Mouse (Mus musculus): ENCODE data around the gene Pik3r2. TPM values are rescaled to one million over a fixed set of nuclear protein-coding genes. Genes with fewer than 3 reads are reported as not detected.
A peak's percentile ranks its signal among the peaks of the same experiment; 100 is the strongest.

Gene Pik3r2
- total and polyA plus RNA-seq, 3 experiments, result 23.7 to 37.8 TPM; not detected in 1

DNA sequence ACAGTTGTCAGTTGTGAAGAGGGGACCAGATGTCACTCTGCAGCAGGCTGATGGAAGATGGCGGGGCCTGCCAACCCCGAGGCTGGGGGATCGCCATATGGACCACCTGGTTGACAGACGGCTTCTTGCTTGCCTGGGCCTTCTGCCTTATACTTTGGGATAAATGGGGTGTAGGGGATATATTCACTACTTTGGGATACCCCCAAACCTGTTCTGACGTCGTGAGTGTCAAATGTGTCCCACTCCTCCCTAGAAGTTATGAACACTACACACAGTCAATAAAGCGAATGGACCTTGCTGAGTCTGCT lies 18.3 kb downstream of the Pik3r2 start (continued):
- no peak for TF ChIP-seq JUND (IDR thresholded peaks at IDR 0.05; ENCODE audit: low read depth, low read length)

DNA sequence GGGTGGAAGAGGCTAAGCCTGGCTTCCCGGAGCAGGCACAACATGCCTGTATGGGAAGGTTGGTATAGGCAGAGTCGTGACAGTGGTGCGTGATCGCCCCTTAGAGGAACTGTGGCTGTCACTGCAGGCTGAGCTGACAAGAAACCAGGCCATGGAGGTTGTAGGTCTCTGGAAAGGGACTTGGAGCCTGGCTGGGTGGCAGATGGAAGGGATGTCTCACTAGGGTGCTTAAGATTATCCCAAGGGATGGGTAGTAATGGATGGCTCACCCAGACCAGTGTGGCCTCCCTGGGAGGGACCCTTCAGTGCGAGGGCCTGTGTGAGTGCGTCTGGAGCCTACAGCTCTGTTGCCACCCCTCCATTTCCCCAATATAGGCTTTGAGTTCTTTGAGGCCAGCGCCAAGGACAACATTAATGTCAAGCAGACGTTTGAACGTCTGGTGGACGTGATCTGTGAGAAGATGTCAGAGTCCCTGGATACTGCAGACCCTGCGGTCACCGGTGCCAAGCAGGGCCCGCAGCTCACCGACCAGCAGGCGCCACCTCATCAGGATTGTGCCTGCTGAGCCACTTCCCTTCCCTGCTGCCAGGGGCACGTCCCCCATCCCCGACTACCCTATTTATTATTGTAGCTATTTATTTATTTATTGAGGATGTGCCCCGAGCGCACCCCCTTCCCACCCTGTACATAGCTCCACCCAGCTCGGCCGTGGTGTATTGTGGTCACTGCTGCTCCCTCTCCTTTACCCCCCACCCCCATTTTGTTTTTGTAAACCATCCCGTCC lies 18.8 kb downstream of the Pik3r2 start:
- H3K9me3 ChIP-seq (replicated peaks; ENCODE audit: insufficient read depth, low read length), result no peaks in the 10 kb centered on the region
- no peak overlapping the region for H3K27ac ChIP-seq (ENCODE audit: control insufficient read depth, low read depth, low read length)
- TF ChIP-seq UBTF (IDR thresholded peaks at IDR 0.05; ENCODE audit: borderline replicate concordance, insufficient read depth, low read depth, low read length) (no peak), ZC3H11A (IDR thresholded peaks at IDR 0.05; ENCODE audit: low read depth, low read length) (0 out of 2 replicates have a peak, but pooled peaks have one; percentile 6), ZMIZ1 (IDR thresholded peaks at IDR 0.05; ENCODE audit: low read depth, low read length) (peak; percentile 56; the same call in 1 of the 2 replicates), CTCF (IDR thresholded peaks at IDR 0.05 in 2 of 3, conservative IDR thresholded peaks at IDR 0.05 in 1 of 3; ENCODE audit: control insufficient read depth in 1 of 3, insufficient read depth in 1 of 3, low read depth in 2 of 3, low read length in 3 of 3, poor library complexity in 1 of 3, severe bottlenecking in 1 of 3) (peak; percentile 47 to 56 (median 47)), CHD2 (IDR thresholded peaks at IDR 0.05; ENCODE audit: low read length) (no peak), SMC3 (IDR thresholded peaks at IDR 0.05; ENCODE audit: low read depth, low read length) (peak; percentile 38), MEF2A (IDR thresholded peaks at IDR 0.05; ENCODE audit: extremely low read depth, insufficient replicate concordance, low read depth, low read length, poor library complexity, severe bottlenecking) (no peak), POLR2A (IDR thresholded peaks at IDR 0.05; ENCODE audit: control insufficient read depth in 1 of 2, insufficient read depth in 1 of 2, low read depth in 1 of 2, low read length in 2 of 2, poor library complexity in 1 of 2) (peak in 1 of 2 experiments; percentile 31; a peak in 1 of 4 replicates), RAD21 (IDR thresholded peaks at IDR 0.05; ENCODE audit: low read depth, low read length) (peak; percentile 46), GABPA (IDR thresholded peaks at IDR 0.05; ENCODE audit: low read depth, low read length) (no peak)
- H3K9ac ChIP-seq (ENCODE audit: control insufficient read depth, low read depth, low read length, poor library complexity, severe bottlenecking), result no peak overlapping the region
- DNase-seq (ENCODE audit: low read depth, low spot score), result peak; percentile 69
- H3K79me2 ChIP-seq (ENCODE audit: control insufficient read depth, insufficient read depth, low read length, poor library complexity), result peaks cover 11% of the 10 kb centered on the region
- peaks cover 10 to 29% of the 10 kb centered on the region in 2 experiments for H3K4me1 ChIP-seq (ENCODE audit: control insufficient read depth in 1 of 2, insufficient read depth in 2 of 2, low read length in 2 of 2)
- H3K4me3 ChIP-seq (ENCODE audit: control insufficient read depth in 1 of 2, insufficient read depth in 1 of 2, low read depth in 2 of 2, low read length in 2 of 2), result no peak overlapping the region
- H3K27me3 ChIP-seq (ENCODE audit: control insufficient read depth in 1 of 2, insufficient read depth in 2 of 2, low read length in 2 of 2), result no peaks in the 10 kb centered on the region
- H3K36me3 ChIP-seq (ENCODE audit: control insufficient read depth in 1 of 2, insufficient read depth in 2 of 2, low read length in 2 of 2), result peaks cover 0 to 21% of the 10 kb centered on the region in 2 experiments; a peak in 2 of 4 replicates

DNA sequence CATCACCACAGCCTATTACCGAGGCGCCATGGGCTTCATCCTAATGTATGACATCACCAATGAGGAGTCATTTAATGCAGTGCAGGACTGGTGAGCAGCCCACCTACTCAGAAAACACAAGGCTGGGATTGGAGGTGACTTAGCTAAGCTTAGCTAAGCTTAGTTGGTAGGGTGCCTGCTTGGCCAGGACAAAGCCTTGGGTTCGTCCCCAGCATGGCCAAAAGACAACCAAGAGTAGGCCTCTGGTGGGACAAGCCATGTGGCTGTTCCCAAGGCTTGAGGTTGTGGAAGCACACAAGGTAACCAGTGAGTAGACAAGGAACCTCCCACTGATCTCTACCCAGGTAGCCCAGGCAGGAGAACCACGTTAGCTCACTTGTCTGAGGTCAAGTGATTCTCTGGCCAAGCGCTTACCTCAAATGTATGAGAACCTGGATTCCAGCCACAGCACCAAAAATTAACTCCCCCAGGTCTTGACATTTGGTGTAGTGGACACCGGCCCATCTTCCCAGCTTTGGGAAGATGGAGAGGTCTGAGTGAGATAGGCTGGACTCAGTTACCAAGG lies 20.0 kb downstream of the Pik3r2 start:
- Histone ChIP-seq H3K9ac (ENCODE audit: control insufficient read depth, low read depth, low read length, poor library complexity, severe bottlenecking) (no peak overlapping the region), H3K4me3 (ENCODE audit: control insufficient read depth in 1 of 2, insufficient read depth in 1 of 2, low read depth in 2 of 2, low read length in 2 of 2) (no peak overlapping the region), H3K36me3 (ENCODE audit: control insufficient read depth in 1 of 2, insufficient read depth in 2 of 2, low read length in 2 of 2) (peaks cover 0 to 17% of the 10 kb centered on the region in 2 experiments; a peak in 2 of 4 replicates), H3K9me3 (replicated peaks; ENCODE audit: insufficient read depth, low read length) (no peaks in the 10 kb centered on the region), H3K27me3 (ENCODE audit: control insufficient read depth in 1 of 2, insufficient read depth in 2 of 2, low read length in 2 of 2) (no peaks in the 10 kb centered on the region), H3K79me2 (ENCODE audit: control insufficient read depth, insufficient read depth, low read length, poor library complexity) (peaks cover 11% of the 10 kb centered on the region), H3K4me1 (ENCODE audit: control insufficient read depth in 1 of 2, insufficient read depth in 2 of 2, low read length in 2 of 2) (peaks cover 5 to 26% of the 10 kb centered on the region in 2 experiments), H3K27ac (ENCODE audit: control insufficient read depth, low read depth, low read length) (no peak overlapping the region)
- TF ChIP-seq POLR2AphosphoS2 (IDR thresholded peaks at IDR 0.05; ENCODE audit: low read length) (0 out of 2 replicates have a peak, but pooled peaks have one; percentile 12), CHD2 (IDR thresholded peaks at IDR 0.05; ENCODE audit: low read length) (no peak), ZNF384 (IDR thresholded peaks at IDR 0.05; ENCODE audit: low read depth, low read length) (no peak)
- no peak for DNase-seq (ENCODE audit: low read depth, low spot score)
